Mouse (Mus musculus): ENCODE data around the gene Tnfsf10. TPM values are rescaled to one million over a fixed set of nuclear protein-coding genes. Genes with fewer than 3 reads are reported as not detected.
A peak's percentile ranks its signal among the peaks of the same experiment; 100 is the strongest.

The Tnfsf10 gene
- total RNA-seq, 2 experiments from 2014 or later, result 1.00 to 2.2 TPM

- no peak for DNase-seq (ENCODE audit: low spot score in 2 of 2)
Measured at GRCm38 (mm10) chr3:27370582-27371275, 53.9 kb downstream of the Tnfsf10 start.

DNA sequence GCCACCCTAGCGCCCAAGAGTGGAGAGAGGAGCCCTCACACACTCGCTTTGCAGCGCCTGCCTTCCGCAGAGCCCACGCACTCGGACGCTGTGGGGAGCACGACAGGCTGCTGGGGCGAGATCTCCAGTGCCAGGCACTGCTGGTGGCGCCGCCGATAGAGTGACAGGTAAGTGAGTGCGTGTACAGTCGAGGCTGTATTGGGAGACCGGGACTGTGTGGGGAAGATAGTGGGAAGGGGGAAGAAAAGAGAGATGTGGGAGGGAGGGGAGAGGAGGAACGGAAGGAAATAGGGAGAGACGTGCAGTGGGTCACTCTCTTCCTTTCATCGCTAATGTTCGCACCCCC lies 54.4 kb downstream of the Tnfsf10 start, which contains the start of gene Ghsr:
Gene Ghsr (plus strand): TSS at position 76 of the 346 bp plus-strand sequence.
- DNase-seq (ENCODE audit: low spot score in 2 of 2), result peak; percentile 9 to 15

DNA sequence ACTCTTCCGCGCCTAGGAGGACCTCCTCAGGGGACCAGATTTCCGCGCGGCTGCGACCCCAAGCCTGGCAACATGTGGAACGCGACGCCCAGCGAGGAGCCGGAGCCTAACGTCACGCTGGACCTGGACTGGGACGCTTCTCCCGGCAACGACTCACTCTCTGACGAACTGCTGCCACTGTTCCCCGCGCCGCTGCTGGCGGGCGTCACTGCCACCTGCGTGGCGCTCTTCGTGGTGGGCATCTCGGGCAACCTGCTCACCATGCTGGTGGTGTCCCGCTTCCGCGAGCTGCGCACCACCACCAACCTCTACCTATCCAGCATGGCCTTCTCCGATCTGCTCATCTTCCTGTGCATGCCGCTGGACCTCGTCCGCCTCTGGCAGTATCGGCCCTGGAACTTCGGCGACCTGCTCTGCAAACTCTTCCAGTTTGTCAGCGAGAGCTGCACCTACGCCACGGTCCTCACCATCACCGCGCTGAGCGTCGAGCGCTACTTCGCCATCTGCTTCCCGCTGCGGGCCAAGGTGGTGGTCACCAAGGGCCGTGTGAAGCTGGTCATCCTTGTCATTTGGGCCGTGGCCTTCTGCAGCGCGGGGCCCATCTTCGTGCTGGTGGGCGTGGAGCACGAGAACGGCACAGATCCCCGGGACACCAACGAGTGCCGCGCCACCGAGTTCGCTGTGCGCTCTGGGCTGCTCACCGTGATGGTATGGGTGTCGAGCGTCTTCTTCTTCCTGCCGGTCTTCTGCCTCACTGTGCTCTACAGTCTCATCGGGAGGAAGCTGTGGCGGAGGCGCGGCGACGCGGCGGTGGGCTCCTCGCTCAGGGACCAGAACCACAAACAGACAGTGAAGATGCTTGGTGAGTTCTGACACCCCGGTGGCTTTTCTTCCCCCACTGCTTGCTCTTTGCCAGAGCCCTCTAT lies 55.2 kb downstream of the Tnfsf10 start:
- DNase-seq (ENCODE audit: low spot score in 2 of 2), result peak in 1 of 2 experiments; percentile 6

GRCm38 (mm10) chr3:27374396-27374795 lies 57.6 kb downstream of the Tnfsf10 start:
- no peak for DNase-seq (ENCODE audit: low spot score in 2 of 2)

- DNase-seq (ENCODE audit: low spot score in 2 of 2), result no peak
Measured at GRCm38 (mm10) chr3:27377935-27378334, 61.1 kb downstream of the Tnfsf10 start.

DNA sequence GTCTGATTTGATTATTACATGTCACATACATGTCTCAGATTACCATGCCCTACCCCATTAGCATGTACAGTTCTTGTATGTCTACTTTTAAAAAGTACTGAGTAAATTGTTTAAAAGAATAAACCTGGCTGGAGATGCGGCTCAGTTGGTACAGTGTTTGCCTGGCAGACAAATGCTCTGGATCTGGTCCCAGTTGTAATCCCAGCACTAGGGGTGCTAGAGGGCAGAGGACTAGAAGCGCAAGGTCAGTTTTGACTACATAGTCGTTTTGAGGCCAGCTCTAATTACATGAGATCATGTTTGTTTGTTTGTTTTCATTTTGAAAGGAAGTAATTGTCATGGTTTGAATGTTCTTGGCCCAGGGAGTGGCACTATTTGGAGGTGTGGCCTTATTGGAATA lies 68.0 kb downstream of the Tnfsf10 start:
- DNase-seq (ENCODE audit: low spot score in 2 of 2), result no peak

DNA sequence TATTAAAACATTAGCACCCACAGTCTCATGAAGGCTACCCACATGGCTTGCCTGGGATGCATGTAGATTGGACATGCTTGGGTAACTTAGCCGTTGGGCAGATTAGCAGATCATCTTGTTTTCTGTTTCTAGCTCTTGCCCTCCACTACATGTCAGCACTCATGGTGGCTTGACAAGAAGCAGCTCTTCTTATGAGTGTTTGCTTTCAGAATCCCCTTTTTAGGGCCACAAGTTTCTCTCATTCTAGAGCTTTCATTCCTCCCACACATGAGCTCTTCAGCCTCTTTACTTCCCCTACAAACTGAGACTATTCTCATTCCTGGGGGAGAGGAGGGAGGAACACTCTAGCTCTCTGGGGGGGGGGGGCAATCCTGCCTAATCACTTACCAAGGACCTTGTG lies 73.1 kb downstream of the Tnfsf10 start:
- no peak for DNase-seq (ENCODE audit: low spot score in 2 of 2)

Other genes with a start within 250 kb of the Tnfsf10 start
- gene Ect2, start 163.2 kb upstream of the Tnfsf10 start, total RNA-seq (2021), result 1 to 10 TPM in 1 of 2 experiments, under 1 TPM in 1; 0.30 to 1.1 TPM
- gene Nceh1, start 134.1 kb upstream of the Tnfsf10 start, total RNA-seq (2021), result 100 to 1,000 TPM; 114 to 130 TPM
- gene Ghsr, start 54.3 kb downstream of the Tnfsf10 start, total RNA-seq (2021), result under 1 TPM; 0.12 to 0.14 TPM